Mouse (Mus musculus) stomach, postnatal 0 days (tissue): ENCODE data around the gene Tiparp. TPM values are rescaled to one million over a fixed set of nuclear protein-coding genes. Genes with fewer than 3 reads are reported as not detected.

Source experiments
- ATAC-seq: fragments of 200-750 bp; cut with Nextera tagmentation; 2 replicates; pipeline ENCODE4 v1.8.0; 2017; ENCODE audit not compliant: low FRiP score, low TSS enrichment
- DNase-seq: peaks from one replicate; pipeline ENCODE4 v3.0.0-alpha.2; 2016; ENCODE audit warnings: low spot score
- H3K27ac ChIP-seq: fragments of 300-500 bp; sonication (generic); replicated peaks from 2 replicates; pipeline ENCODE4 v1.5.1; 2014; ENCODE audit warnings: mild to moderate bottlenecking, control low read depth
- H3K27me3 ChIP-seq: fragments of 300-500 bp; sonication (generic); 2 replicates; pipeline ENCODE4 v1.6.1; 2014; ENCODE audit warnings: low read length; ENCODE audit not compliant: control insufficient read depth, insufficient read depth
- H3K36me3 ChIP-seq: fragments of 300-500 bp; sonication (generic); 2 replicates; pipeline ENCODE4 v1.6.1; 2014; ENCODE audit warnings: low read length, mixed read lengths; ENCODE audit not compliant: control insufficient read depth, insufficient read depth
- H3K4me1 ChIP-seq: fragments of 300-500 bp; sonication (generic); replicated peaks from 2 replicates; pipeline ENCODE4 v1.6.1; 2014; ENCODE audit warnings: antibody characterized with exemption; ENCODE audit not compliant: control insufficient read depth, insufficient read depth
- H3K4me2 ChIP-seq: fragments of 300-500 bp; sonication (generic); replicated peaks from 2 replicates; pipeline ENCODE4 v1.6.1; 2014; ENCODE audit warnings: low read depth, mild to moderate bottlenecking, control low read depth, moderate library complexity
- H3K4me3 ChIP-seq: fragments of 300-500 bp; sonication (generic); 2 replicates; pipeline ENCODE4 v1.5.1; 2014; ENCODE audit warnings: low read depth, low read length, control low read depth
- H3K9ac ChIP-seq: fragments of 300-500 bp; sonication (generic); 2 replicates; pipeline ENCODE4 v1.6.1; 2014; ENCODE audit warnings: mild to moderate bottlenecking, low read length, control low read depth, mixed read lengths
- H3K9me3 ChIP-seq: fragments of 300-500 bp; sonication (generic); 2 replicates; pipeline ENCODE4 v1.6.1; 2016; ENCODE audit warnings: low read length; ENCODE audit not compliant: control insufficient read depth
- CTCF ChIP-seq: IDR thresholded peaks from 2 replicates; pipeline ENCODE4 v1.5.1; 2016; ENCODE audit warnings: antibody characterized with exemption, low read depth, mild to moderate bottlenecking, moderate library complexity
- EP300 ChIP-seq: optimal IDR thresholded peaks from 2 replicates; pipeline ENCODE3; 2016; ENCODE audit warnings: antibody characterized with exemption
- WGBS: fragments of 180-500 bp; shearing (Covaris S2); extraction: QIAGEN DNeasy Blood & Tissue Kit; methylation state at CpG from one replicate; pipeline ENCODE4 v1.1.7; 2014; 5-methylcytosine and 5-hydroxymethylcytosine counted together
- polyA plus RNA-seq: library from polyadenylated mRNA; unstranded; fragments of >200 nt; fragmentation: Nextera tagmentation; extraction: Ambion mirVana; gene quantifications from 2 replicates; pipeline ENCODE4 v1.2.1, GENCODE M21; 2015

Gene Tiparp
- polyA plus RNA-seq, 1 experiment from 2014 or later, result 19.8 TPM

DNA sequence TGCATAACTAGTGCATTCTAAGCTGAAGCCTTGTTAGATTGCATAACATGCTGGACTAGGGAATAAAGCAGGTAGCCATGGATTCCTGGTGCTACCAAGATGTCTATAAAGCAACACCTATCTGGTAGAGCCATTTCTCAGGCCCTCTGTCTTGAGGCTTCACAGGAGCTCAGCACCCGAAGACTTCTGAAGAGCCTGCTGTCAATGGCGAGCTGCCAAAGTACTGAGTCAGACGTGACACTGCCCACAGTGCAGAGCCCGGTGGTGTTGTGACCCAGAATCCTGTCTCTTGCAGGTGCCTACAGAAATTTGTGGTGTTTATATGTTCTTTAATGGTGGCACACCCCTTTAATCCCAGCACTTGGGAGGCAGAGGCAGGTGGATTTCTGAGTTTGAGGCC, 53.4 kb downstream of the Tiparp start:
- H3K27me3 ChIP-seq, result no peaks in the 10 kb centered on the region
- no peak overlapping the region for H3K4me2 ChIP-seq
- WGBS, result 47% methylated on average over 4 of the region's 4 CpGs
- H3K27ac ChIP-seq, result no peak overlapping the region
- H3K4me3 ChIP-seq, result no peak overlapping the region
- no peak overlapping the region for H3K9ac ChIP-seq
- TF ChIP-seq EP300 (no peak), CTCF (no peak)
- H3K4me1 ChIP-seq, result peaks cover 4% of the 10 kb centered on the region; the same call in 1 of the 2 replicates
- DNase-seq, result no peak
- H3K9me3 ChIP-seq, result no peaks in the 10 kb centered on the region
- ATAC-seq, result no peak
- H3K36me3 ChIP-seq, result no peaks in the 10 kb centered on the region

DNA sequence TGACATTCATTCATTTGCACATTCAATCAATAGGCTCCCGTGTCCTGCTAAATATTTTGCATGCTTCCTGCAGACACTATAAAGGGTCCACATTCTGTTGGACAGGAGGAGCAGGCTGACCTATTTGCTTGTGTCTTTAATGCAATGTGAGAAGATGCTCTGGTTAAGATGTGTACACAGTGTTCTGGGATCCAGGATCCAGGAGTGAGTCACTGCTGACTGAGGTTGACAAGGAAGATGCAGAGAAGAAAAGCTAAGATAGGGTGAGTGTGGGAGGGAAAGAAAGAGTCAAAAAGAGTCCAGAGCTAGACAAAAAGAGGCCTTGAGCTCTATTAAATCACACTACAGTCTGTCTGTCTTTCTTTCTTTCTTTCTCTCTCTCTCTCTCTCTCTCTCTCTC, 56.1 kb downstream of the Tiparp start:
- Histone ChIP-seq H3K4me1 (peaks cover 6% of the 10 kb centered on the region; the same call in 1 of the 2 replicates), H3K4me2 (no peak overlapping the region), H3K36me3 (no peaks in the 10 kb centered on the region), H3K27ac (no peak overlapping the region), H3K27me3 (no peaks in the 10 kb centered on the region), H3K9ac (no peak overlapping the region), H3K9me3 (no peaks in the 10 kb centered on the region), H3K4me3 (no peak overlapping the region)
- WGBS, result 60% methylated on average over 1 of the region's 1 CpGs
- ATAC-seq (no peak), DNase-seq (no peak)
- no peak for TF ChIP-seq EP300
- no peak for TF ChIP-seq CTCF

DNA sequence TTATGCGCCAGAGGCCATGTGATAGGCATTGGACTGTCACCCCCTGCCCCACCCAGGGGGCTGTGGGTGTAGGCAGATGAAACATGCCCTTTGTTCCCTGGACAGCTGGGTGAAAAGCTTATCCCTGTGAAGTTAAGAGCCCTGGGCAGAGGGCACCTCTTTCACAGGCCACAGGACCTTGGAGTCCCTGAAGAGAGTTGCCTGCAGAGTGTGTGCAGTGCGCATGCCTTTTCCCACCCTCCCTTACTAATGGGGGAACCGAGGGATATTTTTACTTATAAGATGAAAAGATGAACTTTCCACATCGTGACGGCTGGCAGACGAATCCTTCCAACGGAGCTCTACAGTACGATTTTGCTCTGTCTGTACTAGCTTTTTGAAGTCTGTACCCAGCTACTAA, 57.1 kb downstream of the Tiparp start:
- no peak for ATAC-seq
- no peak overlapping the region for H3K27ac ChIP-seq

DNA sequence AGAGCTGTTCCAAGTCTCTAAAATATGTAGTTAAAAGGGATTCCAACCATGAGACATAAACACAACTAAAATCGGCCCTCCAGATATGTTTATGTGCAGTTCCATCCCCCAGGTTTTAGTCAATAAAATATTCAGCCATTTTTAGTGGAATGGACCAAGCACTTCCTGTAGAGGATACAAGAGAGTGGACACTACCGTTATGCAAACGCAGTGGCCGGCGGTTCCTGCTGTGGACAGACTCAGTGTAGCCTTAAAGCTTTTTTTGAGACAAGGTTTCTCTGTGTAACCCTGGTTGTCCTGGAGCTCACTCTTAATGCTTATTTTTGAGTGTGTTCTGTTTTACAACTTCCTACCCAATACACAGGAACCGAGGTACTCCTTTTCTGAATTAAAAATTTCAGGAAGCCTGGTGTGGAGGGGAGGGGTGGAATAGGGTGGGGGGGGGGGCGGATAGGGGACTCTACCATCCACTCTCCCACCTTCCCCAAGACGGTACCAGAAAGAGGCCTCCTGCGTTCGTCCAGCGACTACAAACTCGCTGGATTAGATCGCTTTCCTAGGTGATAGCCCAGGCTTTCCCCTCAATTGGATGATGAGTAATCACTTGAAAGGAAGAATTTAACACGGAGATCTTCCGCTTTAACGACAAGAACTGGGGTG, 57.7 kb downstream of the Tiparp start:
- no peak overlapping the region for H3K27ac ChIP-seq
- H3K9me3 ChIP-seq, result no peaks in the 10 kb centered on the region

More for the DNA sequence above, 57.1 kb downstream of the Tiparp start:
- Histone ChIP-seq H3K9ac (no peak overlapping the region), H3K4me3 (no peak overlapping the region), H3K9me3 (no peaks in the 10 kb centered on the region), H3K27me3 (no peaks in the 10 kb centered on the region), H3K4me2 (no peak overlapping the region), H3K36me3 (no peaks in the 10 kb centered on the region), H3K4me1 (peaks cover 6% of the 10 kb centered on the region; the same call in 1 of the 2 replicates)
- DNase-seq, result no peak
- TF ChIP-seq CTCF, result no peak
- TF ChIP-seq EP300, result no peak
- 71% methylated on average over 8 of the region's 8 CpGs for WGBS

DNA sequence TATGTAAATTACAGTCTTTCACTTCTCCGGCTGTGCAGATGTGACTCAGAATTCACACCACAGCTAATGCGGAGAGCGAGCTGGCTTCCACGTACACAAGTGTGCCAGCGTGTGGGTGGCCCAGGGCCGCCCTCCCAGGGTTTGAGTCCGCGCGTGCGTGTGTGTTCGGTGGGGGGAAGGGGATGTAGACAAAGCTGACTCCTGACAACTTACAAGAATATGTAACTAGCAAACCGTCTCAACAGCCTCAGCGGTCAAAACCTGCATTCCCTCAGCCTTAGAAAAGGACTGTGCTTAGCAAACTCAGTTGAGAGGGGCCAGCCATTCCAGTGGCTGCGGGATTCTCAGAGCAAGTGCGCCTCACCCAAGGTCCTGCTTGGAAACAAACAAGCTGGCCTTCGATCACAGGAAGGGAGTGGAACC, 58.3 kb downstream of the Tiparp start:
- peak; percentile 52 for DNase-seq
- Histone ChIP-seq H3K27ac (no peak overlapping the region), H3K4me2 (peak overlapping the region; percentile 53), H3K9ac (peak overlapping the region; percentile 43), H3K27me3 (no peaks in the 10 kb centered on the region), H3K9me3 (no peaks in the 10 kb centered on the region), H3K36me3 (no peaks in the 10 kb centered on the region), H3K4me1 (peaks cover 6% of the 10 kb centered on the region; the same call in 1 of the 2 replicates), H3K4me3 (peak overlapping the region; percentile 25)
- no peak for TF ChIP-seq CTCF
- TF ChIP-seq EP300, result no peak
- 5% methylated on average over 16 of the region's 16 CpGs for WGBS
- ATAC-seq, result peak; percentile 76; the same call in 1 of the 2 replicates

More for the DNA sequence above, 57.7 kb downstream of the Tiparp start:
- H3K4me3 ChIP-seq, result peak overlapping the region; percentile 25
- no peak for ATAC-seq
- no peak for TF ChIP-seq CTCF
- no peak for TF ChIP-seq EP300
- H3K27me3 ChIP-seq, result no peaks in the 10 kb centered on the region
- no peaks in the 10 kb centered on the region for H3K36me3 ChIP-seq
- 32% methylated on average over 16 of the region's 16 CpGs for WGBS
- H3K9ac ChIP-seq, result peak overlapping the region; percentile 43
- H3K4me1 ChIP-seq, result peaks cover 6% of the 10 kb centered on the region; the same call in 1 of the 2 replicates
- H3K4me2 ChIP-seq, result peak overlapping the region; percentile 53
- DNase-seq, result no peak

DNA sequence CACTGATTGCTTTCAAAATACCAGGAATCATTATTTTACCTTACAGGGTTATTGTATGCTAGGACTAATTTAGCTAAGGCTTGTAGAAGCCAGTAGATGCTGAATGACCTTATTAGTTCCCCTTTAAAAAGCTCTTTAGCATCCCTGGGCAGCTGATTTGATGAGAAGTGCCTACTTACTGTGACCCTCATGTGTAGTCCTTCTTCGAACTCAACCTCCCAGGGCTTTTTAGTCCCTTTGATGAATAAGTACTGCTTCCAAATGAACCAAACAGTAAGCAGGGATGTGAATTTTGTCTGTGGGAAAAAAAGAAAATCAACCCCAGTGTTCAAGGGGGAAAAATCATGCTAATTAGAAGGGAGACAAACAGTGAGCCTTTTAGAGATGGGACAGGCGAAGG, 58.8 kb downstream of the Tiparp start:
- TF ChIP-seq EP300 (no peak), CTCF (no peak)
- H3K9ac ChIP-seq, result no peak overlapping the region; the same call in 1 of the 2 replicates
- 87% methylated on average over 2 of the region's 2 CpGs for WGBS
- no peak overlapping the region for H3K27ac ChIP-seq
- no peak for DNase-seq
- H3K36me3 ChIP-seq, result no peaks in the 10 kb centered on the region
- no peak overlapping the region for H3K4me2 ChIP-seq
- peak overlapping the region; percentile 25; the same call in 1 of the 2 replicates for H3K4me3 ChIP-seq
- H3K4me1 ChIP-seq, result peaks cover 6% of the 10 kb centered on the region; the same call in 1 of the 2 replicates
- no peaks in the 10 kb centered on the region for H3K27me3 ChIP-seq
- no peak for ATAC-seq
- no peaks in the 10 kb centered on the region for H3K9me3 ChIP-seq
